Mouse (Mus musculus) adrenal gland, adult 10 weeks (tissue): ENCODE data around the gene D3Ertd254e. TPM values are rescaled to one million over a fixed set of nuclear protein-coding genes. Genes with fewer than 3 reads are reported as not detected.

Source experiments
- polyA plus RNA-seq: library from polyadenylated mRNA; stranded (reverse); fragments of 350-450 nt; fragmentation: Illumina TruSeq; extraction: RNeasy Lipid Tissue Mini Kit (QIAGEN cat#74804); gene quantifications from one replicate; pipeline ENCODE4 v1.2.3, GENCODE M21; 2014; ENCODE audit warnings: low read depth, low replicate concordance

D3Ertd254e gene
- polyA plus RNA-seq = 19.5 TPM

GRCm38 (mm10) chr3:36150934-36151686, at the start of gene D3Ertd254e:
TSS of gene D3Ertd254e (plus strand) at chr3:36151017.

Other genes with a start within 250 kb of the D3Ertd254e start
- gene Dcun1d1, start 213.6 kb upstream of the D3Ertd254e start, polyA plus RNA-seq = 390 TPM
- gene Mccc1, start 150.3 kb upstream of the D3Ertd254e start, polyA plus RNA-seq = 127 TPM
- gene Ccdc144b, start 97.5 kb upstream of the D3Ertd254e start, polyA plus RNA-seq = 0.47 TPM
- 29.5 TPM for gene Acad9, start 85.0 kb upstream of the D3Ertd254e start, polyA plus RNA-seq
- not detected for gene Qrfpr, start 71.3 kb downstream of the D3Ertd254e start, polyA plus RNA-seq